Mouse (Mus musculus) limb, embryonic 14.5 days (tissue): ENCODE results near the gene Fgfbp1. TPM values are rescaled to one million over a fixed set of nuclear protein-coding genes. Genes with fewer than 3 reads are reported as not detected.

Source experiments
- ATAC-seq: fragments of 200-750 bp; cut with Nextera tagmentation; 2 replicates; pipeline ENCODE4 v1.8.0; 2017; ENCODE audit warnings: low read depth, moderate number of reproducible peaks, moderate TSS enrichment; ENCODE audit not compliant: low FRiP score
- DNase-seq: peaks from one replicate; pipeline ENCODE4 v3.0.0-alpha.2; 2015; ENCODE audit warnings: low spot score
- H3K27ac ChIP-seq: fragments of 300-500 bp; sonication (generic); replicated peaks from 2 replicates; pipeline ENCODE4 v1.5.1; 2014; ENCODE audit warnings: low read depth, mild to moderate bottlenecking, low read length, moderate library complexity, mixed read lengths
- H3K27me3 ChIP-seq: fragments of 300-500 bp; sonication (generic); 2 replicates; pipeline ENCODE4 v1.6.1; 2014; ENCODE audit warnings: low read length, mixed read lengths; ENCODE audit not compliant: control insufficient read depth, insufficient read depth
- H3K36me3 ChIP-seq: fragments of 300-500 bp; sonication (generic); 2 replicates; pipeline ENCODE4 v1.6.1; 2014; ENCODE audit warnings: mild to moderate bottlenecking, low read length, moderate library complexity, mixed read lengths; ENCODE audit not compliant: control insufficient read depth, insufficient read depth
- H3K4me1 ChIP-seq: fragments of 300-500 bp; sonication (generic); 2 replicates; pipeline ENCODE4 v1.6.1; 2014; ENCODE audit warnings: antibody characterized with exemption, low read length, mixed read lengths; ENCODE audit not compliant: control insufficient read depth, insufficient read depth
- H3K4me2 ChIP-seq: fragments of 300-500 bp; sonication (generic); replicated peaks from 2 replicates; pipeline ENCODE4 v1.6.1; 2014; ENCODE audit warnings: low read depth, mild to moderate bottlenecking, low read length, moderate library complexity; ENCODE audit not compliant: severe bottlenecking
- H3K4me3 ChIP-seq: fragments of 300-500 bp; sonication (generic); replicated peaks from 2 replicates; pipeline ENCODE4 v1.5.1; 2014; ENCODE audit warnings: low read length
- H3K9ac ChIP-seq: fragments of 300-500 bp; sonication (generic); 2 replicates; pipeline ENCODE4 v1.6.1; 2014; ENCODE audit warnings: mild to moderate bottlenecking, low read depth, low read length, moderate library complexity; ENCODE audit not compliant: severe bottlenecking
- H3K9me3 ChIP-seq: fragments of 300-500 bp; sonication (generic); 2 replicates; pipeline ENCODE4 v1.6.1; 2016; ENCODE audit warnings: low read length; ENCODE audit not compliant: control insufficient read depth
- POLR2A ChIP-seq: fragments of 200-500 bp; IDR thresholded peaks from 2 replicates; pipeline ENCODE4 v1.8.0; 2012; ENCODE audit warnings: inconsistent platforms, mild to moderate bottlenecking, moderate library complexity, borderline replicate concordance; ENCODE audit not compliant: insufficient read depth, insufficient read length; ENCODE audit errors: extremely low read depth
- WGBS: fragments of 180-500 bp; shearing (Covaris S2); extraction: QIAGEN DNeasy Blood & Tissue Kit; methylation state at CpG from one replicate; pipeline ENCODE4 v1.1.7; 2014; 5-methylcytosine and 5-hydroxymethylcytosine counted together
- polyA plus RNA-seq, 2 experiments: library from polyadenylated mRNA; depleted of rRNA in 1 of 2; stranded (reverse) in 1 of 2; unstranded in 1 of 2; fragments of >200 nt; fragmentation: Nextera tagmentation in 1 of 2; extraction: Ambion mirVana in 1 of 2; gene quantifications; 2 replicates each; pipeline versions ENCODE4 v1.2.1 to v1.2.3; 2012 to 2014

Fgfbp1 gene
- polyA plus RNA-seq, 2 experiments: 34.1 to 92.0 TPM

- DNase-seq (no peak), ATAC-seq (no peak)
- peaks cover 4% of the 10 kb centered on the region for H3K4me1 ChIP-seq
- no peak for TF ChIP-seq POLR2A
- no peak overlapping the region for H3K9ac ChIP-seq
- no peak overlapping the region for H3K4me3 ChIP-seq
- no peak overlapping the region for H3K27ac ChIP-seq
- 60% methylated on average over 1 of the region's 1 CpGs for WGBS
- no peaks in the 10 kb centered on the region for H3K27me3 ChIP-seq
- no peaks in the 10 kb centered on the region for H3K9me3 ChIP-seq
- no peaks in the 10 kb centered on the region for H3K36me3 ChIP-seq
- no peak overlapping the region for H3K4me2 ChIP-seq
Observed at GRCm38 (mm10) chr5:43976821-43977561, 4.6 kb downstream of the Fgfbp1 start.

DNA sequence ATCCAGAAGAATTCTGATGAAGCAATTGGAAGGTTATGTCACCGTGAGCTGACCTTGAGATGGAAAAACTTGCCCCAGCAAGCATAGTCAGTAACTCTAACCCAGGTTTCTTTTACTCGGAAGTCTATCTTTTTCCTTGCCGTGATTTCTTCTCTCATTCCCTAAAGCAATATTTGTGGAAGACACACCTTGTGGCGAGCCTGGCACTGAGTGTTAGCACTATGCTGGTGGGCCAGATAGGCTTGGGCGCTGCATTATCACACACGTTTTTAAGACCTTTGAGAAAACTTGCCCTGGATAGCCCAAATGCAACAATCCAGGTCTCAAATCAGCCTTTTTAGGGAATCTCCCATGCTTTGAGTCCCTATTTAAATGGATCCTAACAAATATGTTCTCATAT is 7.4 kb downstream of the Fgfbp1 start:
- no peaks in the 10 kb centered on the region for H3K27me3 ChIP-seq
- H3K27ac ChIP-seq: no peak overlapping the region
- no peak overlapping the region for H3K4me2 ChIP-seq
- H3K9me3 ChIP-seq: no peaks in the 10 kb centered on the region
- DNase-seq (no peak), ATAC-seq (no peak)
- no peak for TF ChIP-seq POLR2A
- H3K9ac ChIP-seq: no peak overlapping the region
- H3K4me3 ChIP-seq: no peak overlapping the region
- no peaks in the 10 kb centered on the region for H3K4me1 ChIP-seq
- 80% methylated on average over 6 of the region's 6 CpGs for WGBS
- no peaks in the 10 kb centered on the region for H3K36me3 ChIP-seq

DNA sequence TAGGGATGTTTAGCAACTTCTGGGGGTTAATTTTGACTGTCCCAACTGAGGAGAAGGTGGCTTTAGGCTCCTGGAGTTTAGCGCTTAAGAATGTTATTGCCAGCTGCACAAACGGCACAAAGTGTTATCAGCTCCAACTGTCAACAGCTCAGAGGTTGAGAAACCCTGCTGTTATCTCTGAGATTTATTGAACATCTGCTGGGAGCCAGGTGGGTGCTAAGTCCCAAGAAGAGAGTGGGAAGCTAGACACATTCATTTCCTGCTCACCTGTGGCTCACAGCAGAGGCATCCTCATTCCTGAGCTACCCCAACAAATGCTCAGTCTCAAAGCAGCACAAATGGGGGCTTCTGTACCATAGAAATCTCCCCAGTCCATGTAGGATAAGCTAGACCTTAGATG is 10.4 kb downstream of the Fgfbp1 start:
- Histone ChIP-seq H3K4me2 (no peak overlapping the region), H3K36me3 (no peaks in the 10 kb centered on the region), H3K27ac (no peak overlapping the region), H3K9ac (no peak overlapping the region), H3K9me3 (no peaks in the 10 kb centered on the region), H3K4me3 (no peak overlapping the region), H3K27me3 (no peaks in the 10 kb centered on the region), H3K4me1 (no peaks in the 10 kb centered on the region)
- DNase-seq (no peak), ATAC-seq (no peak)
- TF ChIP-seq POLR2A: no peak
- WGBS: 49% methylated on average over 2 of the region's 2 CpGs

DNA sequence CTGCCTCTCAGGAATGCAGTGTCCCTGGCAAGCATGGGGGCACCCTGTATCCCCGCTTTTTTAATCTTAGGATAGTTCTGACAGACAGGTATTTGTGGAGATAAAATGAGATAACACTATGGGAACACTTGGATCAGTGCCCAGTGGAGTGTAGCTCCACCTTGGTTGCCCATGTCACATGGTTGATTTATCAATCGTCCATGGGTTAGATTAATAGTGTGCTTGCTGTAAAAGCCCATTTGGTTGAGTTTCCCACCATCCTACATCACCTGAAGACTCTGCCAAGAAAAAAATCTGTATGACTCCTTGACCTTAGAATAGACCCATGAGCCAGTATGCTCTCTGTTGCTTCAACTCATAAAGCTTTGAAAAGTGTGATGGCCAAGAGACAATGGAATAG is 11.0 kb downstream of the Fgfbp1 start:
- Histone ChIP-seq H3K9me3 (no peaks in the 10 kb centered on the region), H3K9ac (no peak overlapping the region), H3K27ac (no peak overlapping the region), H3K4me3 (no peak overlapping the region), H3K4me2 (no peak overlapping the region), H3K4me1 (no peaks in the 10 kb centered on the region), H3K36me3 (no peaks in the 10 kb centered on the region), H3K27me3 (no peaks in the 10 kb centered on the region)
- ATAC-seq (no peak), DNase-seq (no peak)
- WGBS: 83% methylated on average over 2 of the region's 2 CpGs
- TF ChIP-seq POLR2A: no peak

GRCm38 (mm10) chr5:43968634-43969033 is 12.9 kb downstream of the Fgfbp1 start:
- 64% methylated on average over 2 of the region's 2 CpGs for WGBS
- no peaks in the 10 kb centered on the region for H3K9me3 ChIP-seq
- no peak for ATAC-seq

More at GRCm38 (mm10) chr5:43968634-43969033, 12.9 kb downstream of the Fgfbp1 start:
- Histone ChIP-seq H3K36me3 (no peaks in the 10 kb centered on the region), H3K4me3 (no peak overlapping the region), H3K27ac (no peak overlapping the region), H3K4me2 (no peak overlapping the region), H3K9ac (no peak overlapping the region), H3K27me3 (no peaks in the 10 kb centered on the region), H3K4me1 (no peaks in the 10 kb centered on the region)
- DNase-seq: no peak
- TF ChIP-seq POLR2A: no peak
